Mouse (Mus musculus): ENCODE data around the gene Syce3. TPM values are rescaled to one million over a fixed set of nuclear protein-coding genes. Genes with fewer than 3 reads are reported as not detected.

Gene Syce3
- polyA plus RNA-seq, 1 experiment from 2014 or later = not detected

DNA sequence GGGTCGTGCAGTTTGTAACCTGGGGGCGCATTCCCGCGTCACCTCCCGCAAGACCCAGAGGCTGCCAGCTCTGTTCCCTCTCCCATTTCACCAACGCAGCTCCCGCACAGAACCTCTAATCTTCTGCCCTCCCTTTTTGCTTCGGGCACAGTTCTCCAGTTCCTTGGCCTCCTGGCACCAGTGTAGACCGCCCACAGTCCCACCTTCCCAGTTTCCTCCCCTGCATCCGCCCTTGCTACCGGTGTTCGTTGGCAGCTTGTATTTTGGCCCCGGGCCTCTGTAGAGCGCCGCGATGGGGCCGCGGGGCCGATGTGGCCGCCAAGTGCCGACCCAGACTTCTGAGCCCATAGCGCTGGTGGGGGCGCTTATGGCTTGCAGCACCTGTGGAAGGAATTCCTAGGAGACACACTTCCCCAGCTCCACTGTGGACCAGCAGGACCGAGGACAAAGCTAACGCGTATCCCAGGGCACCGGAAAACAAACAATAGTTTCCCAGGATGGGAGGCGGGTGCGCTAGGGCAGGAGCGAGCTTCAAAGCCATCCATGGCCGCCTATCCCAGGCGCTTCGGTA, 31.4 kb downstream of the Syce3 start, which contains the start of gene Odf3b:
TSS of gene Odf3b (minus strand) at position 452 of the 571 bp plus-strand sequence.
- Histone ChIP-seq H3K27me3 (ENCODE audit: control insufficient read depth, insufficient read depth, low read length) (peaks cover 42% of the 10 kb centered on the region), H3K4me1 (replicated peaks; ENCODE audit: control insufficient read depth, insufficient read depth, low read length) (peaks cover 13% of the 10 kb centered on the region), H3K9ac (ENCODE audit: low read length) (peak within 1 kb of the TSS; percentile 43; the same call in 1 of the 2 replicates), H3K27ac (ENCODE audit: low read depth, low read length) (no peak within 1 kb of the TSS), H3K9me3 (ENCODE audit: control insufficient read depth, low read length) (no peaks in the 10 kb centered on the region), H3K4me3 (ENCODE audit: low read depth, low read length) (peak within 1 kb of the TSS; percentile 35), H3K36me3 (ENCODE audit: control insufficient read depth, insufficient read depth, low read length) (no peaks in the 10 kb centered on the region), H3K4me2 (ENCODE audit: low read depth, low read length, severe bottlenecking) (peak within 1 kb of the TSS; percentile 68)
- no peak for ATAC-seq (replicated peaks; ENCODE audit: low FRiP score)
- under 1% methylated on average over 33 of the region's 33 CpGs for WGBS
- no peak for DNase-seq (ENCODE audit: low spot score)

DNA sequence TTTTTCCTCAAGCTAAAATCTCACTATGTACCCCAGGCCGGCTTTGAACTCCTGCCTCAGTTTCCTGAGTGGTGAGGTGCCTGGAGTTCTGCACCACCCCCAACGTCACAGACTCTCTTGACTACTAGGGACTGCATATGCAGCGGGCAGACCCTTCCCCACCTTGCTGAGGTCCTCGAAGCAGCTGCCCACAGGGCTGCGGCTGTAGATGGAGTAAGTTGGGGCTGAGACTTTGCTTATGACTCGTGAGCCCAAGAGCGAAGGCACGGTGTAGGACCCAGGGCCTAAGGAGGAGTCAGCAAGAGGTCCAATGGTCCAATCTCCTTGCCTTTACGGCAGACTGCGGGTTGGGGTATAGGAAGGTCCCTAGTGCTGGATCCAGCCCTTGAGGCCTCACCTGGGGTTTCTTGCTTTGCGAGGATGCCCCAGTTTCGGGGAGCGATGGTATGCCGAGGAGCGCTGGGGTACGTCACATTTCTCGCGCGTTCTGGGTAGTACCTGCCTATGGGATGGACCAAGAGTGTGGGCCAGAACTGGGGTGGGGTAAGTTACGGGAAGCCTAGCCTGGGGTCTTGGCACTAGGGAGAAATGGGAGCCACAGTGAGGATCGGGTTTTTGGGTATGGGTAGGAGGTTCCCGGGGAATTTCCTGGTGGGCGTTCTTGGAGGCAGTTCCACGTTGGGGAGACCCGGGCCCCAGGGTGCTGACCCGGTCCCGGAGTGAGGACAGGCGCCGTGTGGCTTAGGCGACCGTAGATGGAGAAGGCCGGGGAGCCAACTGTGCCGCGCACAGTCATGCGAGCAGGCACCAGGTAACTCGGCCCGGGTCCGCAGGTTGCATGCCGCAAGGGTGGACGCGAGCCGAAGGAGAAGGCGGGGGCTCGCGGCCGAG, 32.1 kb downstream of the Syce3 start:
- Histone ChIP-seq H3K4me2 (ENCODE audit: low read depth, low read length, severe bottlenecking) (peak overlapping the region; percentile 68), H3K9me3 (ENCODE audit: control insufficient read depth, low read length) (no peaks in the 10 kb centered on the region), H3K4me1 (replicated peaks; ENCODE audit: control insufficient read depth, insufficient read depth, low read length) (peaks cover 13% of the 10 kb centered on the region), H3K36me3 (ENCODE audit: control insufficient read depth, insufficient read depth, low read length) (no peaks in the 10 kb centered on the region), H3K27ac (ENCODE audit: low read depth, low read length) (no peak overlapping the region), H3K27me3 (ENCODE audit: control insufficient read depth, insufficient read depth, low read length) (peaks cover 42% of the 10 kb centered on the region), H3K9ac (ENCODE audit: low read length) (peak overlapping the region; percentile 43; the same call in 1 of the 2 replicates), H3K4me3 (ENCODE audit: low read depth, low read length) (peak overlapping the region; percentile 35)
- no peak for DNase-seq (ENCODE audit: low spot score)
- 12% methylated on average over 46 of the region's 46 CpGs for WGBS
- no peak for ATAC-seq (replicated peaks; ENCODE audit: low FRiP score)

DNA sequence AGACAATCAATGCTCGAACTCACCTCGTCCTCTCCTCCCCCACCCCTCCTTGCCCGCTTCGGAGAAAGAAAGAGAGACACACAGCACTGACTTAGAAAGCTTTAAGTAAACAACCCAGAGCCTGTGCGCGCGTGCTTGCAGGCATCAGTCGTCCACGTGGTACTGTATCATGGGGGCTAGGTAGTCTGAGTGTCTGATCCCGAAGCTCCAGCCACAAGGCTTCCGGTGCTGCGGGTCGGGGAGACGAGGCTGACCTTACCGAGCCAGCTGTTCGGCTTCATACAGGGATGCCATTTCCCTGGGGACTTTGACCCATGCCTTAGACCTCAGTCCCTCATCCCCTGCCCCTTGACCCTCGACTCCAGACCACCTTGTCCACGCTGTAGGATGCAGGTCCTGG, 32.9 kb downstream of the Syce3 start:
- Histone ChIP-seq H3K4me2 (ENCODE audit: low read depth, low read length, severe bottlenecking) (no peak overlapping the region), H3K27ac (ENCODE audit: low read depth, low read length) (no peak overlapping the region), H3K4me3 (ENCODE audit: low read depth, low read length) (no peak overlapping the region), H3K36me3 (ENCODE audit: control insufficient read depth, insufficient read depth, low read length) (no peaks in the 10 kb centered on the region), H3K9ac (ENCODE audit: low read length) (no peak overlapping the region), H3K9me3 (ENCODE audit: control insufficient read depth, low read length) (no peaks in the 10 kb centered on the region), H3K4me1 (replicated peaks; ENCODE audit: control insufficient read depth, insufficient read depth, low read length) (peaks cover 13% of the 10 kb centered on the region), H3K27me3 (ENCODE audit: control insufficient read depth, insufficient read depth, low read length) (peaks cover 42% of the 10 kb centered on the region)
- DNase-seq (ENCODE audit: low spot score) (no peak), ATAC-seq (replicated peaks; ENCODE audit: low FRiP score) (no peak)
- WGBS = 7% methylated on average over 18 of the region's 18 CpGs

DNA sequence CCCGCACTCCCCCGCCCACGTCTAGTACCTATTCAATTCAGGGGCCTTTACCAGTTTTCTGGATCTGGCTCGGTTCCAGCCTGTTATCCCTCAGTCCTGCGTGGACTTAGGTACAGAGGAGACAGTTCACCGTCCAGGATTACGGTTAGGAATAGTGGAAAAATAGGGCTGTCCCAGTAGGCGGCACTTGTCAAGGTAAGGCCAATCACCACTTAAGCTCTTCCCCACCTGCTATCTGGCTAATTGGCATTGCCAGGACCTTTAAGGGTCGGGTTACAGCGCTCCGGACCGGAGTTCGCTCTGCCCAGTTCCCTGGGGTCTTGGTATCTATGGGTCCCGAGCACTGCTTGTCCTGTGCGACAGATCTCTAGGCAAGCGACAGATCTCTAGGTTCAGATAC, 33.3 kb downstream of the Syce3 start, which contains the start of gene Tymp:
TSS of gene Tymp (minus strand) at position 83 of the 400 bp plus-strand sequence.
- ATAC-seq (replicated peaks; ENCODE audit: low FRiP score) = no peak
- Histone ChIP-seq H3K9ac (ENCODE audit: low read length) (no peak within 1 kb of the TSS), H3K4me3 (ENCODE audit: low read depth, low read length) (no peak within 1 kb of the TSS), H3K27me3 (ENCODE audit: control insufficient read depth, insufficient read depth, low read length) (peaks cover 42% of the 10 kb centered on the region), H3K27ac (ENCODE audit: low read depth, low read length) (no peak within 1 kb of the TSS), H3K9me3 (ENCODE audit: control insufficient read depth, low read length) (no peaks in the 10 kb centered on the region), H3K4me1 (replicated peaks; ENCODE audit: control insufficient read depth, insufficient read depth, low read length) (peaks cover 13% of the 10 kb centered on the region), H3K4me2 (ENCODE audit: low read depth, low read length, severe bottlenecking) (no peak within 1 kb of the TSS), H3K36me3 (ENCODE audit: control insufficient read depth, insufficient read depth, low read length) (peaks cover 1% of the 10 kb centered on the region; the same call in 1 of the 2 replicates)
- DNase-seq (ENCODE audit: low spot score) = no peak
- WGBS = 16% methylated on average over 16 of the region's 16 CpGs

DNA sequence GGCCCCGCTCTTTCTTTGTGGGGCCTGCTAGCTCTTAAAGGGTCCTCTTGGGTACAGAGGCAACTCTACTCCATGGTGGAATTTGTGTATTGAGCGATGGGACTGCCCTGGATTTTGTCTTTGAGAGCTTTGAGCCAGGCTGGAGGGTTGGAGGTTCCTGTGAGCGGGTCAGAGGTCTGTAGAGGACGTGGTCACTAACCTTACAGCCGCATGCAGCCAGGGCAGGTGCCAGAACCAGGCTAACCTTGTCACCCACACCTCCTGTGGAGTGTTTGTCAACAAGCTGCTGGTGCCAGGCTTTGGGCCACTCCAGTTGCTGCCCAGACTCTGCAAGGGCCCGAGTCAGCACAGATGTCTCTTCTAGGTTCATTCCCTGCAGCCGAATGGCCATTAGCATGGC, 34.3 kb downstream of the Syce3 start:
- Histone ChIP-seq H3K27me3 (ENCODE audit: control insufficient read depth, insufficient read depth, low read length) (peaks cover 42% of the 10 kb centered on the region), H3K4me1 (replicated peaks; ENCODE audit: control insufficient read depth, insufficient read depth, low read length) (peaks cover 13% of the 10 kb centered on the region), H3K4me3 (ENCODE audit: low read depth, low read length) (no peak overlapping the region), H3K4me2 (ENCODE audit: low read depth, low read length, severe bottlenecking) (no peak overlapping the region), H3K9me3 (ENCODE audit: control insufficient read depth, low read length) (no peaks in the 10 kb centered on the region), H3K36me3 (ENCODE audit: control insufficient read depth, insufficient read depth, low read length) (peaks cover 7% of the 10 kb centered on the region; the same call in 1 of the 2 replicates), H3K9ac (ENCODE audit: low read length) (no peak overlapping the region), H3K27ac (ENCODE audit: low read depth, low read length) (no peak overlapping the region)
- ATAC-seq (replicated peaks; ENCODE audit: low FRiP score) (no peak), DNase-seq (ENCODE audit: low spot score) (no peak)
- WGBS = 81% methylated on average over 7 of the region's 7 CpGs

DNA sequence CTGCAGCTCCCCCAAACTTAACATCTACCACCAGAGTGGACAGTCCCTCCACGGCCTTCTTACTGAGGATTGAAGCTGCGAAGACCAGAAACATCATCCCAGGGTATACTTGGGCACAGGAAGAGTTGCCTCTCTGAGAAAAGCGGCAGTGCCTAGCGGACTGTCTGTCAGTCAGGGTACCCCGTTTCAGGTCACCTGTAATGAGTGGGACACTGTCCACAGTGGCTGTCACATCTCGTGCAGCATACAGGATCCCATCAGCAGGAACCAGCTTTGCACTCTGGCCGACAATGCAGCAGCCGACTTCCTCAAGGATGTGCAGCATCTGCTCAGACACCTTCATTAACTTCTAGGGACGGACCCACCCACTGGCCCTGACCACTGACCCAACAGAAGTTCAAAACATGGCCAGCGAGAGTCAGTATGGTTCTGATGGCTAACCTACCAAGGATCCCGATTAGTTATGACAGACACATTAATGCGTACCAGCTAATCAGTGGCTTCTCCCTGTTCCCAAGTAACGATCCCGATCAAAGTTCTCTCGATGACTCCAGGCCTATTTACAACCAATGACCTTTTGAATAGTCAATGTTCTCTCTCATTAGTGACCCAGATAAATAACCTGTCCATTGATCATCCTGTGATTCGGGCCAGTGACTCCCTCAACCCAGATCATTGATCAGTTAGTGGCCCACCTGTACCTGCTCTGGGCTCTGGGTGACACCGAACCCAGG, 35.3 kb downstream of the Syce3 start:
- Histone ChIP-seq H3K27me3 (ENCODE audit: control insufficient read depth, insufficient read depth, low read length) (peaks cover 39% of the 10 kb centered on the region), H3K9me3 (ENCODE audit: control insufficient read depth, low read length) (no peaks in the 10 kb centered on the region), H3K36me3 (ENCODE audit: control insufficient read depth, insufficient read depth, low read length) (peaks cover 15% of the 10 kb centered on the region), H3K4me1 (replicated peaks; ENCODE audit: control insufficient read depth, insufficient read depth, low read length) (peaks cover 13% of the 10 kb centered on the region), H3K4me2 (ENCODE audit: low read depth, low read length, severe bottlenecking) (no peak overlapping the region), H3K27ac (ENCODE audit: low read depth, low read length) (no peak overlapping the region), H3K9ac (ENCODE audit: low read length) (no peak overlapping the region), H3K4me3 (ENCODE audit: low read depth, low read length) (no peak overlapping the region)
- ATAC-seq (replicated peaks; ENCODE audit: low FRiP score) (no peak), DNase-seq (ENCODE audit: low spot score) (peak; percentile 52)
- WGBS = 90% methylated on average over 17 of the region's 17 CpGs

DNA sequence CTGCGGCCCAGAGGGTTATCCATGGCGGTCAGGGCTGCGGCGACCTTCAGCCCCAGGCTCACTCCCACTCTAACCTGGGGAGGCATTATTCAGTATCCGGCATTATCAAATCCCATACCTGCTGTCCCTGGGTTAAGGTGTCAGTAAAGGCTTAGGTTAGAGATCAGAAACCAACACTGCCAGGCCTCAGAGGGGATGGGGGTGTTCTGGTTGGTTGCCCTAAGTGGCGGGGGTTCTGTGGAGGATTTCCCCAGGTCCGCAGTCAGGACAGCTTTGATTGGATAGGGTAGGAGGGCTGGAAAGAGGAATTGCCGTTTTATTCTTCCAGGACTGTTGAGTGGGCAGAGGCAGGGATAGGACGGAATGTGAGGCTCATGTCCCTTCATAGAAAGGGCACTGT, 36.0 kb downstream of the Syce3 start:
- peaks cover 17% of the 10 kb centered on the region for H3K36me3 ChIP-seq (ENCODE audit: control insufficient read depth, insufficient read depth, low read length)
- no peaks in the 10 kb centered on the region for H3K9me3 ChIP-seq (ENCODE audit: control insufficient read depth, low read length)
- peaks cover 34% of the 10 kb centered on the region for H3K27me3 ChIP-seq (ENCODE audit: control insufficient read depth, insufficient read depth, low read length)
- no peak overlapping the region; the same call in 1 of the 2 replicates for H3K27ac ChIP-seq (ENCODE audit: low read depth, low read length)
- H3K4me2 ChIP-seq (ENCODE audit: low read depth, low read length, severe bottlenecking) = peak overlapping the region; percentile 89
- ATAC-seq (replicated peaks; ENCODE audit: low FRiP score) (no peak; the same call in 1 of the 2 replicates), DNase-seq (ENCODE audit: low spot score) (no peak)
- peak overlapping the region; percentile 63 for H3K4me3 ChIP-seq (ENCODE audit: low read depth, low read length)
- peaks cover 12% of the 10 kb centered on the region for H3K4me1 ChIP-seq (replicated peaks; ENCODE audit: control insufficient read depth, insufficient read depth, low read length)
- WGBS = 48% methylated on average over 9 of the region's 9 CpGs
- H3K9ac ChIP-seq (ENCODE audit: low read length) = peak overlapping the region; percentile 83

DNA sequence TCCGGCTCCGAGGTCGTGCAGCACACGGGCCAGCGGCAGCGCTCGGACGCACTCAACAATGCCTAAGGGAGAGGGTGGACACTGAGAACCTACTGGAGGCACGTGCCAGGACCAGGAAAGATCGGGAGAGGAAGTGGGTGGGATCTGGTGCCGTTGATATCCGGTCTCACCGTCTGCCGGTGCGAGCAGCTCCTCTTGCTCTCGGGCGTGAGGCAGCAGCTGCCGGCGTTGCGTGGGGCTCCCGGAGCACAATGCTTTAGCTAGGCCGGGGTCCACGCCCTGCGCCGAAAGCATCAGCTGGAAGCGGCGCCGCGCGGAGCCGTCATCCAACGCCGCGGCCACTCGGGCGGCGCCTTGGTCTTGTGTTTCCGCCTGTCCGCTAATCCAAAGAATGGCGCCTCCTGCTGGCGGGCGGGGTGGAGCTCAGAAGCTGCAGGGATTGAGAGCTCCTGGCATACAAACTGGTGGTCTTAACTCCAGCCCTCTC, 36.5 kb downstream of the Syce3 start, which contains the start of gene Sco2:
TSS of gene Sco2 (minus strand) at position 85 of the 487 bp plus-strand sequence.
- peak within 1 kb of the TSS; percentile 89 for H3K4me2 ChIP-seq (ENCODE audit: low read depth, low read length, severe bottlenecking)
- DNase-seq (ENCODE audit: low spot score) = peak; percentile 98
- WGBS = 0% methylated on average over 40 of the region's 42 CpGs
- H3K4me3 ChIP-seq (ENCODE audit: low read depth, low read length) = peak within 1 kb of the TSS; percentile 63
- no peaks in the 10 kb centered on the region for H3K9me3 ChIP-seq (ENCODE audit: control insufficient read depth, low read length)
- H3K4me1 ChIP-seq (replicated peaks; ENCODE audit: control insufficient read depth, insufficient read depth, low read length) = peaks cover 7% of the 10 kb centered on the region
- peak within 1 kb of the TSS; percentile 83 for H3K9ac ChIP-seq (ENCODE audit: low read length)
- H3K36me3 ChIP-seq (ENCODE audit: control insufficient read depth, insufficient read depth, low read length) = peaks cover 17% of the 10 kb centered on the region
- H3K27me3 ChIP-seq (ENCODE audit: control insufficient read depth, insufficient read depth, low read length) = peaks cover 28% of the 10 kb centered on the region
- H3K27ac ChIP-seq (ENCODE audit: low read depth, low read length) = peak within 1 kb of the TSS; percentile 80
- ATAC-seq (replicated peaks; ENCODE audit: low FRiP score) = peak; percentile 78
